Comparison of ENCODE assay signal across 8 mouse cellular contexts in genomic region chr11:100721254-100721653, GRCm38 (mm10). TPM values are rescaled to one million over a fixed set of nuclear protein-coding genes. Genes with fewer than 3 reads are reported as not detected.
DNase-seq lines count a peak whose midpoint lies in the region; ATAC-seq and TF ChIP-seq lines count a peak whose summit lies in the region.

No protein-coding gene starts in this region.

- H3K27me3 ChIP-seq in forebrain, embryonic 12.5 days: no peaks in the 10 kb centered on the region
- no peaks in the 10 kb centered on the region for H3K27me3 ChIP-seq in forebrain, embryonic 16.5 days (replicated peaks; ENCODE audit: control insufficient read depth, insufficient read depth, low read length)
- H3K27me3 ChIP-seq in lung, postnatal 0 days (replicated peaks; ENCODE audit: insufficient read depth, low read length): no peaks in the 10 kb centered on the region
- H3K27me3 ChIP-seq in hindbrain, embryonic 14.5 days (ENCODE audit: control insufficient read depth, insufficient read depth, low read length): no peaks in the 10 kb centered on the region

- TF ChIP-seq CTCF in lung, postnatal 0 days (IDR thresholded peaks at IDR 0.05): no peak
- TF ChIP-seq CTCF in olfactory bulb, adult 2 months (IDR thresholded peaks at IDR 0.05; ENCODE audit: insufficient read depth, low read depth, low read length): no peak

- H3K27ac ChIP-seq in forebrain, embryonic 12.5 days: peak overlapping the region; percentile 53; the same call in 1 of the 2 replicates
- H3K27ac ChIP-seq in forebrain, embryonic 16.5 days (ENCODE audit: low read length): no peak overlapping the region
- peak overlapping the region; percentile 71 for H3K27ac ChIP-seq in lung, postnatal 0 days (ENCODE audit: low read length)
- H3K27ac ChIP-seq in hindbrain, embryonic 14.5 days: peak overlapping the region; percentile 56
- peak overlapping the region; percentile 22 for H3K27ac ChIP-seq in olfactory bulb, adult 2 months (ENCODE audit: insufficient read depth, low read depth, low read length)

- no peak overlapping the region for H3K4me2 ChIP-seq in forebrain, embryonic 12.5 days
- H3K4me2 ChIP-seq in forebrain, embryonic 16.5 days (ENCODE audit: low read length): no peak overlapping the region
- 0 out of 2 replicates have a peak overlapping the region, but pooled peaks have one; percentile 14 for H3K4me2 ChIP-seq in lung, postnatal 0 days (replicated peaks; ENCODE audit: low read depth, low read length)
- H3K4me2 ChIP-seq in hindbrain, embryonic 14.5 days (replicated peaks): no peak overlapping the region

- H3K9me3 ChIP-seq in forebrain, embryonic 12.5 days: no peaks in the 10 kb centered on the region
- H3K9me3 ChIP-seq in forebrain, embryonic 16.5 days (ENCODE audit: control insufficient read depth, low read length): no peaks in the 10 kb centered on the region
- no peaks in the 10 kb centered on the region for H3K9me3 ChIP-seq in lung, postnatal 0 days (ENCODE audit: low read length)
- H3K9me3 ChIP-seq in hindbrain, embryonic 14.5 days (ENCODE audit: control insufficient read depth, low read length): no peaks in the 10 kb centered on the region

- ATAC-seq in forebrain, embryonic 12.5 days (ENCODE audit: low FRiP score): no peak
- no peak for ATAC-seq in forebrain, embryonic 16.5 days
- peak; percentile 23; the same call in 1 of the 2 replicates for ATAC-seq in lung, postnatal 0 days
- ATAC-seq in hindbrain, embryonic 14.5 days (ENCODE audit: low FRiP score): no peak

- peak; percentile 53 for DNase-seq in lung, postnatal 0 days (ENCODE audit: low spot score)
- DNase-seq in lung, postnatal 14 days: no peak
- DNase-seq in hindbrain, embryonic 14.5 days (ENCODE audit: low spot score): no peak
- DNase-seq in testis, postnatal 14 days (ENCODE audit: low spot score): no peak
- DNase-seq in adipocyte (ENCODE audit: low spot score): no peak

- no peak overlapping the region for H3K9ac ChIP-seq in forebrain, embryonic 12.5 days
- no peak overlapping the region for H3K9ac ChIP-seq in forebrain, embryonic 16.5 days (replicated peaks; ENCODE audit: low read depth, low read length)
- H3K9ac ChIP-seq in lung, postnatal 0 days (replicated peaks; ENCODE audit: low read depth): no peak overlapping the region
- H3K9ac ChIP-seq in hindbrain, embryonic 14.5 days: peak overlapping the region; percentile 20; the same call in 1 of the 2 replicates

- TF ChIP-seq POLR2A in olfactory bulb, adult 2 months (IDR thresholded peaks at IDR 0.05; ENCODE audit: insufficient read depth, low read depth, low read length): no peak

- H3K4me1 ChIP-seq in forebrain, embryonic 12.5 days: peaks cover 22% of the 10 kb centered on the region
- H3K4me1 ChIP-seq in forebrain, embryonic 16.5 days (replicated peaks; ENCODE audit: control insufficient read depth, insufficient read depth, low read length): peaks cover 6% of the 10 kb centered on the region; the same call in 1 of the 2 replicates
- peaks cover 36% of the 10 kb centered on the region for H3K4me1 ChIP-seq in lung, postnatal 0 days (ENCODE audit: insufficient read depth, low read depth, low read length)
- peaks cover 8% of the 10 kb centered on the region for H3K4me1 ChIP-seq in hindbrain, embryonic 14.5 days (replicated peaks; ENCODE audit: control insufficient read depth, insufficient read depth, low read length)
- peaks cover 39% of the 10 kb centered on the region for H3K4me1 ChIP-seq in olfactory bulb, adult 2 months (ENCODE audit: control insufficient read depth, insufficient read depth, low read length)

- WGBS in forebrain, embryonic 12.5 days: 50% methylated on average over 4 of the region's 4 CpGs
- 37% methylated on average over 4 of the region's 4 CpGs for WGBS in forebrain, embryonic 16.5 days
- WGBS in lung, postnatal 0 days: 43% methylated on average over 4 of the region's 4 CpGs
- 65% methylated on average over 4 of the region's 4 CpGs for WGBS in hindbrain, embryonic 14.5 days
- WGBS in olfactory bulb, adult 2 months: 16% methylated on average over 4 of the region's 4 CpGs

- TF ChIP-seq EP300 in lung, postnatal 0 days (IDR thresholded peaks at IDR 0.05): peak; percentile 73

- H3K36me3 ChIP-seq in forebrain, embryonic 12.5 days (replicated peaks): peaks cover 32% of the 10 kb centered on the region
- peaks cover 20% of the 10 kb centered on the region for H3K36me3 ChIP-seq in forebrain, embryonic 16.5 days (ENCODE audit: control insufficient read depth, insufficient read depth)
- peaks cover 25% of the 10 kb centered on the region for H3K36me3 ChIP-seq in lung, postnatal 0 days (ENCODE audit: insufficient read depth, low read length)
- H3K36me3 ChIP-seq in hindbrain, embryonic 14.5 days (replicated peaks; ENCODE audit: control insufficient read depth, insufficient read depth): peaks cover 30% of the 10 kb centered on the region

- H3K4me3 ChIP-seq in forebrain, embryonic 12.5 days (replicated peaks): no peak overlapping the region
- no peak overlapping the region for H3K4me3 ChIP-seq in forebrain, embryonic 16.5 days (replicated peaks; ENCODE audit: low read length)
- H3K4me3 ChIP-seq in lung, postnatal 0 days (ENCODE audit: low read depth, low read length): no peak overlapping the region
- no peak overlapping the region for H3K4me3 ChIP-seq in hindbrain, embryonic 14.5 days (replicated peaks; ENCODE audit: low read length)
- no peak overlapping the region for H3K4me3 ChIP-seq in olfactory bulb, adult 2 months (ENCODE audit: insufficient read depth, low read depth, low read length)

RNA-seq across cellular contexts. Expression of gene Hspb9, which starts 7.6 kb away (rescaled TPM):
- polyA plus RNA-seq in forebrain, embryonic 12.5 days (2016; fragmentation: Nextera tagmentation; extraction: Ambion mirVana): 0.52 TPM in 1 of 2 replicates, not detected in the other
- not detected in 2 replicates for polyA plus RNA-seq in forebrain, embryonic 16.5 days (2015; fragmentation: Nextera tagmentation; extraction: Ambion mirVana)
- 0.51 TPM in 1 of 2 replicates, not detected in the other for polyA plus RNA-seq in lung, postnatal 0 days (2015; fragmentation: Nextera tagmentation; extraction: Ambion mirVana)
- polyA plus RNA-seq in hindbrain, embryonic 14.5 days (2014; fragmentation: Nextera tagmentation; extraction: Ambion mirVana): not detected in 2 replicates
- polyA plus RNA-seq in olfactory bulb, adult 2 months (2012; ENCODE audit: insufficient read depth, insufficient read length, low replicate concordance, missing spikeins): not detected in 2 replicates

RNA-seq across cellular contexts. Expression of gene Kat2a, which starts 9.0 kb away (rescaled TPM):
- polyA plus RNA-seq in forebrain, embryonic 12.5 days (2016; fragmentation: Nextera tagmentation; extraction: Ambion mirVana): 65.2 and 65.7 TPM in 2 replicates
- polyA plus RNA-seq in forebrain, embryonic 16.5 days (2015; fragmentation: Nextera tagmentation; extraction: Ambion mirVana): 57.6 and 57.8 TPM in 2 replicates
- polyA plus RNA-seq in lung, postnatal 0 days (2015; fragmentation: Nextera tagmentation; extraction: Ambion mirVana): 14.2 and 14.5 TPM in 2 replicates
- polyA plus RNA-seq in hindbrain, embryonic 14.5 days (2014; fragmentation: Nextera tagmentation; extraction: Ambion mirVana): 57.8 and 64.1 TPM in 2 replicates
- polyA plus RNA-seq in olfactory bulb, adult 2 months (2012; ENCODE audit: insufficient read depth, insufficient read length, low replicate concordance, missing spikeins): not detected in 2 replicates

RNA-seq across cellular contexts. Expression of gene Rab5c, which starts 16.8 kb away (rescaled TPM):
- polyA plus RNA-seq in forebrain, embryonic 12.5 days (2016; fragmentation: Nextera tagmentation; extraction: Ambion mirVana): 18.2 and 25.2 TPM in 2 replicates
- polyA plus RNA-seq in forebrain, embryonic 16.5 days (2015; fragmentation: Nextera tagmentation; extraction: Ambion mirVana): 37.6 and 38.9 TPM in 2 replicates
- polyA plus RNA-seq in lung, postnatal 0 days (2015; fragmentation: Nextera tagmentation; extraction: Ambion mirVana): 25.3 and 30.4 TPM in 2 replicates
- polyA plus RNA-seq in hindbrain, embryonic 14.5 days (2014; fragmentation: Nextera tagmentation; extraction: Ambion mirVana): 80.5 and 105 TPM in 2 replicates
- not detected in 2 replicates for polyA plus RNA-seq in olfactory bulb, adult 2 months (2012; ENCODE audit: insufficient read depth, insufficient read length, low replicate concordance, missing spikeins)

RNA-seq across cellular contexts. Expression of gene Dhx58, which starts 17.2 kb away (rescaled TPM):
- 2.1 and 2.6 TPM in 2 replicates for polyA plus RNA-seq in forebrain, embryonic 12.5 days (2016; fragmentation: Nextera tagmentation; extraction: Ambion mirVana)
- 1.7 and 2.1 TPM in 2 replicates for polyA plus RNA-seq in forebrain, embryonic 16.5 days (2015; fragmentation: Nextera tagmentation; extraction: Ambion mirVana)
- 3.1 and 3.3 TPM in 2 replicates for polyA plus RNA-seq in lung, postnatal 0 days (2015; fragmentation: Nextera tagmentation; extraction: Ambion mirVana)
- polyA plus RNA-seq in hindbrain, embryonic 14.5 days (2014; fragmentation: Nextera tagmentation; extraction: Ambion mirVana): 0.85 and 1.7 TPM in 2 replicates
- polyA plus RNA-seq in olfactory bulb, adult 2 months (2012; ENCODE audit: insufficient read depth, insufficient read length, low replicate concordance, missing spikeins): not detected in 2 replicates

RNA-seq across cellular contexts. Expression of gene Zfp385c, which starts 29.0 kb away (rescaled TPM):
- polyA plus RNA-seq in forebrain, embryonic 12.5 days (2016; fragmentation: Nextera tagmentation; extraction: Ambion mirVana): 0.12 and 0.61 TPM in 2 replicates
- 0.80 TPM in 1 of 2 replicates, not detected in the other for polyA plus RNA-seq in forebrain, embryonic 16.5 days (2015; fragmentation: Nextera tagmentation; extraction: Ambion mirVana)
- polyA plus RNA-seq in lung, postnatal 0 days (2015; fragmentation: Nextera tagmentation; extraction: Ambion mirVana): not detected in 2 replicates
- polyA plus RNA-seq in hindbrain, embryonic 14.5 days (2014; fragmentation: Nextera tagmentation; extraction: Ambion mirVana): 0.20 and 0.31 TPM in 2 replicates
- polyA plus RNA-seq in olfactory bulb, adult 2 months (2012; ENCODE audit: insufficient read depth, insufficient read length, low replicate concordance, missing spikeins): not detected in 2 replicates

Comparison
In these comparisons a context has a peak if more than half of its experiments do, and no peak if none do; other contexts are left out.
1. RNA of gene Kat2a, which starts 9.0 kb away (polyA plus RNA-seq): 65.2 to 65.7 TPM in forebrain, embryonic 12.5 days, 57.8 to 64.1 TPM in hindbrain, embryonic 14.5 days, 57.6 to 57.8 TPM in forebrain, embryonic 16.5 days and 14.2 to 14.5 TPM in lung, postnatal 0 days; not detected in olfactory bulb, adult 2 months; every median in the first group is over 10 times any median in the second.